Mouse (Mus musculus): Measurements from ENCODE around the gene Kcnj11. TPM values are rescaled to one million over a fixed set of nuclear protein-coding genes. Genes with fewer than 3 reads are reported as not detected.

Gene Kcnj11
- total RNA-seq, 2 experiments from 2014 or later: 109 to 121 TPM

DNA sequence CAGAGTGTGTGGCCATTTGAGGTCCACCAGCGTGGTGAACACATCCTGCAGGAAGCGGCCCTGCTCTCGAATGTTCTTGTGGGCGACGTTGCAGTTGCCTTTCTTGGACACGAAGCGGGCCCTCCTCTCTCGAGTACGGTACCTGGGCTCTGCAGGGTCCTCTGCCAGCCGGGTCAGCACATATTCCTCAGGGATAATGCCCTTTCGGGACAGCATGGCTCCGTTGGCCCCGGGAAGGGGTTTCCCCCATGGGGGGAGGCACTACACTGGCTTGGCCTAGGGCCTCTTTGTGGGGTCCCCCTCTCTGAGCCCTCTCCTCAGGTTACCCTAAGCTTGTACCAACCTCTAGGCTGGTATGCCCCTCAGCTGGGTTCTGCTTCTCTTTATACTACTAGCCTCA lies 882 bp downstream of the Kcnj11 start:
- Histone ChIP-seq H3K4me3 (peak overlapping the region; percentile 78), H3K27ac (peak overlapping the region; percentile 98)
- TF ChIP-seq CTCF (IDR thresholded peaks at IDR 0.05): no peak
- DNase-seq: peak; percentile 76
- intact Hi-C loops (cut with DNase I): loop anchor here (10.0 kb wide), 1 partner anchor 505 kb away; no protein-coding TSS in a partner anchor

DNA sequence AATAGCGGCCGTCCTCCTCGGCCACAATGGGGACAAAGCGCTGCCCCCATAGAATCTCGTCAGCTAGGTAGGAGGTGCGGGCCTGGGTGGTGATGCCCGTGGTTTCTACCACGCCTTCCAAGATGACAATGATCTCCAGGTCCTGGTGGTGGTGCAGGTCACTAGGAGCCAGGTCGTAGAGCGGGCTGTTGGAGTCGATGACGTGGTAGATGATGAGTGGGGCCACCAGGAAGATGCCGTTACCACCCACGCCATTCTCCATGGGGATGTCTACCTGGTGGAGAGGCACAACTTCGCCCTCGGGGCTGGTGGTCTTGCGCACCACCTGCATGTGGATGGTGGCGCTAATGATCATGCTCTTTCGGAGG lies 1.7 kb downstream of the Kcnj11 start:
- Histone ChIP-seq H3K4me3 (peak overlapping the region; percentile 78), H3K27ac (peak overlapping the region; percentile 98)
- no peak for DNase-seq
- intact Hi-C loops (cut with DNase I): loop anchor here (10.0 kb wide), 1 partner anchor 506 kb away; no protein-coding TSS in a partner anchor
- TF ChIP-seq CTCF (IDR thresholded peaks at IDR 0.05): no peak

DNA sequence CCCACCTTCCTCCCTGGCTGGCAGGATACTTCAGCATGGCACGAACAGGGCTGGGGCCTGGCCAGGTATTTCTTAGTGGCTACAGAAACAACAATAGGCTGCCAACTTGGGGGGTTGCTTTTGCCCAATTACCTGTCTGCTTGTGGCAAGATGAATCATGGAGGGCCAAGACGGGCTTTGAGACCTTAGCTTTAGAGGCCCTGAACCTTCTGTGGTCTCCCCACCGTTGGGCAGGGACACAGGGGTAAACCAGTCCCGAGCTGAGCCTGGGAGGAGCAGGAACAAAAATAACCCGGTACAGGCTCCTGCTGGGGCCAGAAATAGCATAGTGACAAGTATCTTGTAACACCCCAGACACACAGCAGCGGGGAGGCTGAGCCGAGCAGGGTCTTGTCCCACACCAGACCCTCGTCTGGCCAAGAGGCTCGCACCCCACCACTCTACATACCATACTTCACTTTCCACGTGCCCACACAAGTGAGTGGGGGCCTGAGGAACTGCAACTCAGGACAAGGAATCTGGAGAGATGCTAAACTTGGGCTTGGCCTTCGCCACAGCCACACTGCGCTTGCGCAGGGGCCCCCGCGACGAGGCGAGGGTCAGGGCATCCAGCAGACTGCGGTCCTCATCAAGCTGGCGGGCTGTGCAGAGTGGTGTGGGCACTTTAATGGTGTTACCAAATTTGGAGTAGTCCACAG lies 2.2 kb downstream of the Kcnj11 start:
- no peak for TF ChIP-seq CTCF (IDR thresholded peaks at IDR 0.05)
- intact Hi-C loops (cut with DNase I): loop anchor here (10.0 kb wide), 1 partner anchor 506 kb away; no protein-coding TSS in a partner anchor
- peak; percentile 83 for DNase-seq
- peak overlapping the region; percentile 78 for H3K4me3 ChIP-seq
- H3K27ac ChIP-seq: peak overlapping the region; percentile 98

DNA sequence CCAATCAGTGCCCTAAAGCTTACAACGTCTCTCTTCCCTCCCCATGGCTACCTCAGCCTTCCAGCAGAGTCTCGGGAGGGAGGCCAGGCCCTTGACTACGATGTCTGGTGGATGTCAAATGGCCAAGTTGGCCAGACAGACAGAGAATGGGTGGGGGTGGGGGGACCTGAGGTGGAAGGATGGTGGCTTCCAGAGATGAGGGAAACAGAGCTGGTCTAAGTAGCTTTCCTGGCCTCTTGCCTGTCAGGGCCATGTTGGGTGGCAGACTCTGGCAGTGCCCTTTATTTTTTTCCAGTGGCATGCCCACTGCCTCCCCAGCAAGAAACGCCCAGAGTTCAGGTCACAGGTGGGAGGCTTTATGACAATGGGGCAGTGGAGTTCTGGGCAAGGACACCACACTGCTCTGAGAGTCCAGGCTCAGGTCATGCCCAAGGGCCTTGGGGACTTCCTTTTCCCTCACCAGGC lies 3.2 kb downstream of the Kcnj11 start:
- intact Hi-C loops (cut with DNase I): loop anchor here (2.0 to 10.0 kb wide), 3 partner anchors 19 to 507 kb away; no protein-coding TSS in a partner anchor
- TF ChIP-seq CTCF (IDR thresholded peaks at IDR 0.05): no peak
- peak overlapping the region; percentile 98 for H3K27ac ChIP-seq
- H3K4me3 ChIP-seq: peak overlapping the region; percentile 78
- DNase-seq: peak; percentile 79

DNA sequence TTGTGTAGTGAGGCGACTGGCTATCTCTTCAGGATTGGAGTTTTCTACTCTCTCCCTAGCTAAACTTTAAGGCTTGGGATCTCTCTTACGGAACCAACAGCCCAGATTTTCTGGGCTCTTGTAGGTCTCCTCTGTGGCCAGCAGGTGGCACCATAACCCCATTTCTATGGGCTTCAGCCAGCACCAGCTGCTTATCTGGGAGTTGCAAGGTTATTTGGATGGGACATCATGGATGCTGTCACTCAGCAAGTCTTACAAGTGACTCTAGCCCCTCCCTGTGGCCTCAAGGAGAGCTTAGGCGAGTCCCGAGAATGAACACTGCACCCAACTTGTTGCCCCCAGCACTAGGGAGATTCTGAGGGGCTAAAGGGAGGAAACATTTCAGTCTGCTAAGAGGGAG lies 4.4 kb downstream of the Kcnj11 start:
- peak overlapping the region; percentile 98 for H3K27ac ChIP-seq
- peak overlapping the region; percentile 78 for H3K4me3 ChIP-seq
- peak; percentile 80 for DNase-seq
- peak; percentile 97 for TF ChIP-seq CTCF (IDR thresholded peaks at IDR 0.05)
- intact Hi-C loops (cut with DNase I): loop anchor here (1.0 to 10.0 kb wide), 5 partner anchors 21 to 509 kb away; no protein-coding TSS in a partner anchor

DNA sequence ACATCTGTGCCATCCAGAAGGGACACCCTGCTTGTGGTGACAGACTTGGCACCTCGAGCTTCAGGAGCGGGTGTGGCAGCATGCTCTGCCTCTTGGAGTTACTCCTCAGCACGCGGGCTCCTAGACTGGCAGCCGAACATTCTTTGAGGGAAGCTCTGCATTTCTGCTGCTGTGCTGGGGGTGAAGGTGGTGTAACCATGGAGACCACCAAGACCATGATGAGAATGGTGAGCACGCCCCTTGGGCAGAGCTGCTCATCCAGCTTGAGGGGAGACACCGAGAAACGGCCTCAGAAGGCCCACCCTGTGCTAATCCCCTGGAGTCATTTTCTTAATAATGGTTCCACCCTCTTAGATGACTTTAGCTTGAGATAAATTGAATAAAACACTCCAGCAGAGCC lies 7.8 kb downstream of the Kcnj11 start:
- H3K4me3 ChIP-seq: no peak overlapping the region
- H3K27ac ChIP-seq: no peak overlapping the region
- intact Hi-C loops (cut with DNase I): loop anchor here (10.0 kb wide), 1 partner anchor 512 kb away; no protein-coding TSS in a partner anchor
- DNase-seq: no peak
- TF ChIP-seq CTCF (IDR thresholded peaks at IDR 0.05): no peak

DNA sequence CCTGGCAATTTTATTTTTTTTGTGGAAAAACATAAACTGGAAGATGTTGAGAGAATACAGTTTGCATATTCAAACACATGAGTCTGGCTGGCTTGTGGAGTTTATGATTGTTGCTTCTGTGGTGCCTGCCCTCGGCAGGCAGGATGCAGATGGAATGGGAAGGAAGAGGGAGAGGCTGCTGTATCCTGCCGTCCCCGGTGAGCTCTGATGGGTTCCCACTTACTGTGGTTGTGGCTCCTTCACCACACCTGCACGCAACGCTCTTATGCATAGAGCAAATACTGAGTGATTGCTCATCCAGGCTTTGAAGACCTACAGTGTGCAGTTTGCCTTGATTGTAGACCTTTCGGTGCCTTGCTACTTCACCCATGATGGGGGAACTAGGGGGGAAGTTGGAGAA lies 12.3 kb downstream of the Kcnj11 start:
- Histone ChIP-seq H3K27ac (no peak overlapping the region), H3K4me3 (no peak overlapping the region)
- TF ChIP-seq CTCF (IDR thresholded peaks at IDR 0.05): no peak
- intact Hi-C loops (cut with DNase I): no loop called here
- DNase-seq: no peak

DNA sequence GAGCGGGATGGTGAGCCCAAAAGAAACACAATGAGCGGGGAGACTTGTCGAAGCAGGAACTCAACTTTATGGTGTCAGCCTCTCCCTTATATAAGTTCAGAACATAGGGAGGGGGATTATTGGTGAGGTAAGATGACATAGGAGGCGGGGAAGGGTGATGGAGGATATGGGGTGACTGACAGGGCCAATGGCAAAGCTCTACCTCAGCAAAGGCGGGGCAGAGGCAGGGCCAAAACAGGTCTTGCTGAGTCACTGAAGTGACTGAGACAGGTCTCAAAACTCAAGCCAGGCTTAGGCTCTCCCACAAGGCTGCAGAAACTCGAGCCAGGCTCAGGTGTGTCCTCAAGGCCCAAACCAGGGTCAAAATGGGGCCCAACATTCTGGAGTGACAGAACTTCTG lies 14.2 kb downstream of the Kcnj11 start:
- H3K27ac ChIP-seq: no peak overlapping the region
- no peak for TF ChIP-seq CTCF (IDR thresholded peaks at IDR 0.05)
- intact Hi-C loops (cut with DNase I): no loop called here
- H3K4me3 ChIP-seq: no peak overlapping the region
- no peak for DNase-seq

DNA sequence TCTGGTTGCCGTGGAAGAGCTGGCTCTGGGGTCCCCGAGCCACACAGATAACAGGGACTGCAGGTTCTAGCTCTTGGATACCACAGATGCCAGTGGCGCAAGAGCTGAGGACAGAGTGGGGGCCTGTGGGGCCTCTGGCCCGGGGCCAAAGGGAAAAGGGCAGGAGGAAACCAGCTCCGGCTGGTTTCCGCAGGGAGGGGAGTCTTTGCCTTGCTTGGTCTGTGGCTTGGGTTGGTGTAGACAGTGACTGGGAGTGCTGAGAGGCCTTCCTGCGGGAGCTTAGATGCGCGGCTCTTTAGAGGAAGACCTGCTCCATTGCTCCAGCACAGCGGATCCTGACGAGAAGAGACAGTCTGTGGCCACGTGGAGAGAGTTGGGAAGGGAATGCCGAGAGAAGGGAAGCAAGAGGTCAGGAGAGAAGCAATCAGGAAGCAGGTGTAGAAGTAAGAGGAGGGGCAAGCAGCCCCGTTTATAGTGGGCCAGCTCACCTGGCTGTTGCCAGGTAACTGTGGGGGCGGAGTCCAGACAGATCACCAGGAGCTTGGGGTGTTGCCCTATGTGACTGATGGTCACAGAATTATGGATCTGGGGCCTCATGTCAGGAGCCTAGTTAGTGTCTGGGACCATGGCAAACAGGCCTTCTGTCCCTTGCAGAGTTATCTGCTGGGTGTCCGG lies 15.6 kb downstream of the Kcnj11 start:
- TF ChIP-seq CTCF (IDR thresholded peaks at IDR 0.05): no peak
- intact Hi-C loops (cut with DNase I): no loop called here
- no peak for DNase-seq
- Histone ChIP-seq H3K27ac (no peak overlapping the region), H3K4me3 (no peak overlapping the region)

DNA sequence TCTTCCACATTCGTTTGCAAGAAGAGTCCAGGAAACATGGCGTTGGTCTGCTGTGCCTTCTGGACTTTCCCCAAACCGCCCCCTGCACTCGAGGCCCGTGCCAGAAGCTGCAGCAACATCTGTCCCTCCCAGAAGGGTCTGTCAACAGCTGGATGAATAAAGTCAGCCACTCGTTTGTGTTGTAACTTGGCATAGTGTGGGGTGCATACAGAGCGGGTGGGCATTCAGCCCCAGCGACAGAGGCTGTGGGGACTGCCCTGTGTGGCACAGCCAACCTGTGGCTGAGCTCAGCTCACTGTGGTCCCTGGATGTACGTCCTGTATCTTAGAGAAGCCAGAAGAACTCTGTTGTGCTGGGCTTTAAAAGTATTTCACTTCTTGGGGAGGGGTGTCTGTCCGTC lies 16.5 kb downstream of the Kcnj11 start:
- no peak for DNase-seq
- TF ChIP-seq CTCF (IDR thresholded peaks at IDR 0.05): no peak
- intact Hi-C loops (cut with DNase I): no loop called here
- no peak overlapping the region for H3K4me3 ChIP-seq
- H3K27ac ChIP-seq: no peak overlapping the region

DNA sequence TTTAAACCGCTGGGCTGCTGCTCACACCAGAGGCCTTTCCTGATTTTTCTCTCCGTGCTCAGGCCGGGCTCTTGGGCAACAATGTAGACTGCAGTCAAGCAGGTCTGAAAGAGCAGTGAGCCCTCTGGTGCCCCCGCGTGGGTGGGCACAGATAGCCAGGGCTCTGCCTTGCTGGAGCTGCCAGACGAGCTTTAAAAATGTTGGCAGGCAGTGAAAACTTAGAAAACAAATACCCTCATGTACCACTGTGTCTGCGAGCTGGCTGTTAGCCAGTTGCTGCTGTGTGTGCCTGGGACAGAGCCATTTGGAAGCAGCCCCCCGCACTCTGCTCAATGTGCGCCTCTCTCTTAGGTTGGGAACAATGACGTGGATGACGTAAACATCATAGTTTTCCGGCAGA lies 22.9 kb downstream of the Kcnj11 start:
- intact Hi-C loops (cut with DNase I): no loop called here
- TF ChIP-seq CTCF (IDR thresholded peaks at IDR 0.05): no peak
- Histone ChIP-seq H3K27ac (no peak overlapping the region), H3K4me3 (no peak overlapping the region)
- DNase-seq: no peak

DNA sequence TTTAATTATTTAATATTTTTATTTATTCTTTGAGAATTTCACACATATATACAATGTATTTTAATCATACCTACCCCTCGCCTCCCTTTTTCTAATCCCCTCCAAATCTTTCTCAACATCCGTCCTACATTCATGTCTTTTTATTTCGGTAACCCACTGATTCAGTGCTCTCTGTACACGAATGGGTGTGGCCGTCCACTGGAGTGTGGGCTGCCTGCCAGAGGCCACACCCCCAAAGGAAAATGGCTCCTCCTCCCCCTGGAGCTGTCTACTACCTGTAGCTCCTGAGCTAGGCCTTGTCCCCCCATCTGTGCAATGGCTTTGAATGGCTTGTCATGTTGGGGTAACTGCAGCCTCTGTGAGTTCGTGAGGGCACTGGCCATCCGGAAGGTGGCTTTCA lies 23.7 kb downstream of the Kcnj11 start:
- intact Hi-C loops (cut with DNase I): no loop called here

DNA sequence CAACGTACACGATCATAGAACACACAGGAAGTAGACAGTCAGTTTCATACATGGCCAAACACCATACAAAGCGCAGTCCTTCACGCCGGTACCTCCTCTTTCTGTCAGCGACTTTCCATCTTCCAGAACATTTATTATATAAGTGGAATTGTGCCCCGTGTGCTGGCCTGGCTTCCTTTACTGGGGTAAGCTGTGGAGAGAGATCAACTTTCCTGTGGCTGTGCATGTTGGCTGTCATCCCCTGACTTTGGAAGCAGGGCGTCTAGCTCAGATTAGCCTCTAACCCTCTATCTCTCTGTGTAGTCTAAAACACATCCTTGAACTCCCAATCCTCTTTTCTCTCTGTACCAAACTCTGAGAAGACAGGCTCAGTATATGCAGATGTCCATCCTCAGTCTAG lies 31.7 kb downstream of the Kcnj11 start:
- Histone ChIP-seq H3K4me3 (no peak overlapping the region), H3K27ac (peak overlapping the region; percentile 72)
- no peak for TF ChIP-seq CTCF (IDR thresholded peaks at IDR 0.05)
- DNase-seq: peak; percentile 59
- intact Hi-C loops (cut with DNase I): no loop called here

More for the DNA sequence above, 23.7 kb downstream of the Kcnj11 start:
- Histone ChIP-seq H3K27ac (no peak overlapping the region), H3K4me3 (no peak overlapping the region)
- TF ChIP-seq CTCF (IDR thresholded peaks at IDR 0.05): no peak
- no peak for DNase-seq
